Mouse (Mus musculus) splenic B cell, adult 2 months (primary cell): ENCODE results near the gene Vhl.
A peak's percentile ranks its signal among the peaks of the same experiment; 100 is the strongest.

Experiments used
- DNase-seq: peaks from one replicate; pipeline ENCODE4 v3.0.0-alpha.2; 2011; ENCODE audit warnings: low read depth, low spot score
- H3K27me3 ChIP-seq: 2 replicates; pipeline ENCODE4 v1.6.1; 2012; ENCODE audit warnings: mild to moderate bottlenecking, low read length, moderate library complexity, mixed read lengths; ENCODE audit not compliant: control insufficient read depth, poor library complexity, insufficient read depth, severe bottlenecking
- H3K36me3 ChIP-seq: 2 replicates; pipeline ENCODE4 v1.6.1; 2012; ENCODE audit warnings: mild to moderate bottlenecking, low read length, moderate library complexity, mixed read lengths; ENCODE audit not compliant: control insufficient read depth, poor library complexity, insufficient read depth, severe bottlenecking

The Vhl gene

GRCm38 (mm10) chr6:113643967-113644366 is 20.2 kb downstream of the Vhl start:
- H3K27me3 ChIP-seq: no peaks in the 10 kb centered on the region
- peaks cover 6% of the 10 kb centered on the region for H3K36me3 ChIP-seq
- no peak for DNase-seq

GRCm38 (mm10) chr6:113644808-113645207 is 21.0 kb downstream of the Vhl start:
- no peaks in the 10 kb centered on the region for H3K27me3 ChIP-seq
- DNase-seq: peak; percentile 54
- H3K36me3 ChIP-seq: peaks cover 6% of the 10 kb centered on the region

- no peak for DNase-seq
- Histone ChIP-seq H3K36me3 (peaks cover 4% of the 10 kb centered on the region), H3K27me3 (no peaks in the 10 kb centered on the region)
These were observed 25.8 kb downstream of the Vhl start for GRCm38 (mm10) chr6:113649346-113650196.

- Histone ChIP-seq H3K36me3 (peaks cover 4% of the 10 kb centered on the region), H3K27me3 (no peaks in the 10 kb centered on the region)
- DNase-seq: peak; percentile 67
These were observed 26.5 kb downstream of the Vhl start for GRCm38 (mm10) chr6:113650197-113650640.

DNA sequence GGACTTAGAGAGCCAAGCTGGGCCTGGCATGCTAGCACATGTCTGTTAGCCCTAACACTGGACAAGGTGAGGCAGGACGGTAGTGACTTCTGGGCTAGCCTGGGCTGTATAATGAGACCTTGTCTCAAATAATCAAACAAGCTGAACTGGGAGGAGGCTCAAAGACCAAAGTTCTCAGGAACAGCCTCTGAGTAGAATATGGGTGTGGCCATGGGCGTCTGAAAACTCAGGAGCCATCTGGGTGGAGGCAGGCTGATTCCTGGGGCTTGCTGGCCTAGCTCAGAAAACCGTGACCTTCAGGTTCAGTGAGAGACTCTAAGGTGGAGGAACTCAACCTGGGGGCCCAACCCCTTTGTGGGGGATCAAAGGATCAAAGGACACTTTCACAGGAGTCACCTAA is 27.9 kb downstream of the Vhl start:
- H3K27me3 ChIP-seq: no peaks in the 10 kb centered on the region
- peaks cover 4% of the 10 kb centered on the region for H3K36me3 ChIP-seq
- DNase-seq: no peak

DNA sequence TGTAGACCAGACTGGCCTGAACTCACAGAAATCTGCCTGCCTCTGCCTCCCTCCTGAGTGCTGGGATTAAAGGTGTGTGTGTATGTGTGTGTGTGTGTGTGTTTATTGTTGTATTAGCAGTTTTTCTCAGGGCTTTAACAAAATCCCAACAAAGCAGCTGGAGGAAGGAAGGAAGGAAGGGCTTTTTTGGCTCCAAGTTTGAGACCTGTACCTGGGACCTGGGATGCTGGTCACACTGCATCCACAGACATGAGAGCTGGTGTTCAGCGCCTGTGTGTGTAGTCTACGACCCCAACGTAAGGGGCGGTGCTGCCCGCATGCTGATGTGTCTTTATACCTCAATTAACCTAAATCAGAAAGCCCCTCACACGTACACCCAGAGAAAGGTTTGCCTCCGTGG is 29.8 kb downstream of the Vhl start:
- Histone ChIP-seq H3K27me3 (no peaks in the 10 kb centered on the region), H3K36me3 (peaks cover 2% of the 10 kb centered on the region)
- DNase-seq: no peak

GRCm38 (mm10) chr6:113654102-113654501 is 30.3 kb downstream of the Vhl start:
- Histone ChIP-seq H3K27me3 (no peaks in the 10 kb centered on the region), H3K36me3 (no peaks in the 10 kb centered on the region; the same call in 1 of the 2 replicates)
- DNase-seq: peak; percentile 33

- Histone ChIP-seq H3K36me3 (no peaks in the 10 kb centered on the region; the same call in 1 of the 2 replicates), H3K27me3 (no peaks in the 10 kb centered on the region)
- DNase-seq: peak; percentile 68
These were observed 31.1 kb downstream of the Vhl start for GRCm38 (mm10) chr6:113654753-113655397.

DNA sequence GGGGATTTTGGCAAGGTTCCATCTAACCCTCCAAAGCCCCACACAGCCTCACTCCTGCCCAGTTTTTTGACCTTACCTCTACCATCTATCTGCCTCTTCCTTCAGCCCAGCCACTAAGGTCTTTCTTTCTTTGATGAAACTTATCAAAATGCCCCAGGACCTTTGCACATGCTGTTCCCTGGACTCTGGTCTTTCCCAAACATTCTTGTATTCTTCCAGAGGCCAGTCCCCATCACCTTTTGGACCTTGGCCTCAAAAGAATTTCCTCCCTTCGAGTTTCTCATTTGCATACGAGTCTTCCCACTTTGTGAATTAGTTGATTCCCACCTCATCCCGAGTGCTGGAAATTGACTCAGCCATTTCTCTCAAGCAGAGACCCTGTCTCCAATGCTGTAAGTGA is 31.7 kb downstream of the Vhl start:
- H3K36me3 ChIP-seq: no peaks in the 10 kb centered on the region; the same call in 1 of the 2 replicates
- H3K27me3 ChIP-seq: no peaks in the 10 kb centered on the region
- no peak for DNase-seq

GRCm38 (mm10) chr6:113656847-113657246 is 33.1 kb downstream of the Vhl start:
- Histone ChIP-seq H3K36me3 (no peaks in the 10 kb centered on the region; the same call in 1 of the 2 replicates), H3K27me3 (no peaks in the 10 kb centered on the region)
- no peak for DNase-seq

DNA sequence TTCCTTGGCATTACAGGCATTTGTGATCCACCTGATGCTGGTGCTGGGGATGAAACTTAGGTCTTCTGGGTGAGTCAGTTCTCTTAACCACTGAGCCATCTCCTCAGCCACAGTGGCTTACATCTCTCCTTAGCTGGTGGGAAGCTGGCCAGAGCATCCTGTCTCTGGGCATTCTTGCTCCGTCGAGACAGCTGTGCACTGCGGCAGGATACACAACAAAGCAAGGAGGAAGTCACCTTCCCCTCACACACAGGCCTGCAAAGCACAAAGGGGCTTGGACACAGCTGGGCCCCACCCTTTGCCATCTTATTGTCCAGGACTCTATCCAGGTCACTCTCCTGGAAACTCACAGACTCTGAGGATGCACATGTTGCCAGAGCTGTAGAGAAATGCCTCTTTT is 34.5 kb downstream of the Vhl start:
- no peaks in the 10 kb centered on the region for H3K36me3 ChIP-seq
- H3K27me3 ChIP-seq: no peaks in the 10 kb centered on the region
- peak; percentile 41 for DNase-seq

GRCm38 (mm10) chr6:113659648-113660491 is 36.1 kb downstream of the Vhl start:
- DNase-seq: peak; percentile 71
- Histone ChIP-seq H3K36me3 (no peaks in the 10 kb centered on the region), H3K27me3 (no peaks in the 10 kb centered on the region)

DNA sequence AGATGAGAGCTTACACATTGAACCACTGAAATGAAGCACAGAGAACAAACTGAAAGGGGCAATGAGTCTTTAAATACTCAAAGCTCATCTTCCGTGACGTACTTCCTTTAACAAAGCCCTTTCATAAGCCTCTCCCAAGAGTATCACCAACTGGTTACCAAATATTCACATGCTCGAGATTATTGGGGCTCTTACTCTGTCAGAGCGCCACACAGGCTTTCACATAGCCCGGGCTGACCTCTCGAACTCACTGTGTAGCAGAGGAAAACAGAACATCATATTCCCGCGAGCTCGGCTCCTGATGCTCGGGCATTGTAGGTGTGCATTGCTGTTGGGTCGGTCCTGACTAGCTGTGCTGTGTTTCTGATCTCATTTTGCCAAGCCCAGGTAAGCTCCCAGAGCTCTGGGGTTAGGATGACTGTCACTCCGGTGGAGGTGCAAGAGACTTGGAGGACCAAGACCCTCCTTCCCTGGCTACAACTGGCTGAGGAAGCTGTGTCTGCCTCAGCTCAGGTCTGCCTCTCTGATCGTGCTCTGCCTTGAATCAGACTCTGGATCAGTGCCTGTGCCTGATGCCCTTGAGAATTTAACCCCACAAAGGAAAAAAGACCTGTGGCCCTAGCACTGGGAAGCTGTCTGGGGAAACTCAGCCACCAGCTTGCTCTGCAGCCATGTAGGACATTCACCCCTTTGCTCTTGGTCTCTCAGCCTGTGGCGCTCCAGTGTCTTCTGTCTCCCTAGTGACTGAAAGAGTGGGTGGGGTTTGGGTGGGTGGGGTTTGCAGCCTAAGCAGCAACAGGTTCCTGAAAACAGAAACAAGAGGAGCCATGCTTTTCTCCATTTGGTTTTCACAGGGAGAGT is 37.0 kb downstream of the Vhl start:
- Histone ChIP-seq H3K36me3 (no peaks in the 10 kb centered on the region), H3K27me3 (no peaks in the 10 kb centered on the region)
- DNase-seq: peak; percentile 94
